Mouse (Mus musculus): ENCODE results near the gene Ptprm. TPM values are rescaled to one million over a fixed set of nuclear protein-coding genes. Genes with fewer than 3 reads are reported as not detected.

Ptprm gene
- polyA plus RNA-seq, 1 experiment: 4.6 TPM

DNA sequence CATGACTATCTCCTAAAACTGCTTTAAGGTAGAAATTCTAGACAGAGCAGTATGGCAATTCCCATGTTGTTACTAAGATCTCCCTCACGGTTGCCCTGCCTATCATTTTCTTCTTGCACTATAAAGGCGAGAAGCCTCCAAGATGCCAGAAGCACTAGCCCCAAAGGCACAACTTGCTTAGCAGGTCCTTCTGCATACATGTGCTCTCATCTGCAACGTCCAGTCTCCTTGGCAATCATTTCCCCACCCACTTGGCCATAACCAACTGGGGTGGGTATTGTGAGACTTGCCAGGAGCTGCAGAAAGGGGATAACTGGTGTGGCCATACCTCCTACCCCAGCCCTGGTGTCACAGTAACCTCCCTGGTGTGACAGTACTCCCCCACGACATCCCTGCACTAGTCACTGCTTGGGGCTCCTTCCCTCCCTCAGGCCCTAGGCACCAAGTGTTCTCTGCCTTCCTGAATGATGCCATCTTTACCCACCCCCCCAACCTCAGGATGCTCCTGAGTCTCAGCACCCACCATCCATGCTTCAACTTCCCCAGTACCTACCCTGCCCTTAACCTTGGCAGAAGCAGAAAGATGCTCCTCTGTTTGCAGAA lies 108.9 kb downstream of the Ptprm start:
- Histone ChIP-seq H3K27me3 (ENCODE audit: control insufficient read depth, insufficient read depth, low read length) (no peaks in the 10 kb centered on the region), H3K4me3 (ENCODE audit: control insufficient read depth, low read depth, low read length) (no peak overlapping the region), H3K4me1 (ENCODE audit: control insufficient read depth, insufficient read depth, low read length) (no peaks in the 10 kb centered on the region), H3K27ac (ENCODE audit: control insufficient read depth, insufficient read depth, low read depth, low read length) (no peak overlapping the region), H3K36me3 (ENCODE audit: control insufficient read depth, insufficient read depth, low read length) (no peaks in the 10 kb centered on the region)
- TF ChIP-seq POLR2A (IDR thresholded peaks at IDR 0.05; ENCODE audit: control insufficient read depth, low read depth, low read length) (no peak), CTCF (IDR thresholded peaks at IDR 0.05; ENCODE audit: control insufficient read depth, insufficient read depth, insufficient replicate concordance, low read depth, low read length) (no peak)

- Histone ChIP-seq H3K36me3 (ENCODE audit: control insufficient read depth, insufficient read depth, low read length) (no peaks in the 10 kb centered on the region), H3K4me3 (ENCODE audit: control insufficient read depth, low read depth, low read length) (no peak overlapping the region), H3K27ac (ENCODE audit: control insufficient read depth, insufficient read depth, low read depth, low read length) (no peak overlapping the region), H3K27me3 (ENCODE audit: control insufficient read depth, insufficient read depth, low read length) (no peaks in the 10 kb centered on the region), H3K4me1 (ENCODE audit: control insufficient read depth, insufficient read depth, low read length) (no peaks in the 10 kb centered on the region)
- TF ChIP-seq CTCF (IDR thresholded peaks at IDR 0.05; ENCODE audit: control insufficient read depth, insufficient read depth, insufficient replicate concordance, low read depth, low read length) (no peak), POLR2A (IDR thresholded peaks at IDR 0.05; ENCODE audit: control insufficient read depth, low read depth, low read length) (no peak)
Measured at GRCm38 (mm10) chr17:67242774-67243495, 111.3 kb downstream of the Ptprm start.

- TF ChIP-seq POLR2A (IDR thresholded peaks at IDR 0.05; ENCODE audit: control insufficient read depth, low read depth, low read length): no peak
- TF ChIP-seq CTCF (IDR thresholded peaks at IDR 0.05; ENCODE audit: control insufficient read depth, insufficient read depth, insufficient replicate concordance, low read depth, low read length): no peak
Measured at GRCm38 (mm10) chr17:67241951-67242773, 112.1 kb downstream of the Ptprm start.

GRCm38 (mm10) chr17:67238866-67239265 lies 115.4 kb downstream of the Ptprm start:
- TF ChIP-seq CTCF (IDR thresholded peaks at IDR 0.05; ENCODE audit: control insufficient read depth, insufficient read depth, insufficient replicate concordance, low read depth, low read length): no peak
- TF ChIP-seq POLR2A (IDR thresholded peaks at IDR 0.05; ENCODE audit: control insufficient read depth, low read depth, low read length): no peak
- Histone ChIP-seq H3K4me1 (ENCODE audit: control insufficient read depth, insufficient read depth, low read length) (no peaks in the 10 kb centered on the region), H3K27me3 (ENCODE audit: control insufficient read depth, insufficient read depth, low read length) (no peaks in the 10 kb centered on the region), H3K36me3 (ENCODE audit: control insufficient read depth, insufficient read depth, low read length) (no peaks in the 10 kb centered on the region), H3K27ac (ENCODE audit: control insufficient read depth, insufficient read depth, low read depth, low read length) (no peak overlapping the region), H3K4me3 (ENCODE audit: control insufficient read depth, low read depth, low read length) (no peak overlapping the region)

More at GRCm38 (mm10) chr17:67241951-67242773, 112.1 kb downstream of the Ptprm start:
- Histone ChIP-seq H3K27me3 (ENCODE audit: control insufficient read depth, insufficient read depth, low read length) (no peaks in the 10 kb centered on the region), H3K36me3 (ENCODE audit: control insufficient read depth, insufficient read depth, low read length) (no peaks in the 10 kb centered on the region), H3K27ac (ENCODE audit: control insufficient read depth, insufficient read depth, low read depth, low read length) (no peak overlapping the region), H3K4me3 (ENCODE audit: control insufficient read depth, low read depth, low read length) (no peak overlapping the region), H3K4me1 (ENCODE audit: control insufficient read depth, insufficient read depth, low read length) (no peaks in the 10 kb centered on the region)

DNA sequence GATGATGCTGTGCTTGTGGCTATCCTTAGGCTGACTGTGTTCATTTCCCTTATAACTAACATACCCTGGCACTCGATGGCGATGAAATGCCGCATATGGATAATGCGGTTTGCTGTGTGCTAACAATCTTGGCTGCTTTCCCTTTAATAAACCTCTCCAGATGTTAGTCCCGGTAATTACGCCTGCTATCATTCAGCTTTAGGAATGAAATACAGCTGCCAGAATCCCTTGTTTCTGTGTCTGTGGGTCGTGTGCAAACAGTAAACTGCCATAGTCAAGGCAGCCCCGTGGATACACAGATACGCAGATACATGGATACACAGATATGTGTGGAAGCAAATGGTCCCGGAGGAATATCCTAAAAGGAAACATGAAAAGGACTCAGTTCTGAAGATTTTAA lies 116.8 kb downstream of the Ptprm start:
- no peak overlapping the region for H3K4me3 ChIP-seq (ENCODE audit: control insufficient read depth, low read depth, low read length)
- no peaks in the 10 kb centered on the region for H3K4me1 ChIP-seq (ENCODE audit: control insufficient read depth, insufficient read depth, low read length)
- no peaks in the 10 kb centered on the region for H3K36me3 ChIP-seq (ENCODE audit: control insufficient read depth, insufficient read depth, low read length)
- no peaks in the 10 kb centered on the region for H3K27me3 ChIP-seq (ENCODE audit: control insufficient read depth, insufficient read depth, low read length)
- no peak overlapping the region for H3K27ac ChIP-seq (ENCODE audit: control insufficient read depth, insufficient read depth, low read depth, low read length)
- no peak for TF ChIP-seq CTCF (IDR thresholded peaks at IDR 0.05; ENCODE audit: control insufficient read depth, insufficient read depth, insufficient replicate concordance, low read depth, low read length)
- TF ChIP-seq POLR2A (IDR thresholded peaks at IDR 0.05; ENCODE audit: control insufficient read depth, low read depth, low read length): no peak

DNA sequence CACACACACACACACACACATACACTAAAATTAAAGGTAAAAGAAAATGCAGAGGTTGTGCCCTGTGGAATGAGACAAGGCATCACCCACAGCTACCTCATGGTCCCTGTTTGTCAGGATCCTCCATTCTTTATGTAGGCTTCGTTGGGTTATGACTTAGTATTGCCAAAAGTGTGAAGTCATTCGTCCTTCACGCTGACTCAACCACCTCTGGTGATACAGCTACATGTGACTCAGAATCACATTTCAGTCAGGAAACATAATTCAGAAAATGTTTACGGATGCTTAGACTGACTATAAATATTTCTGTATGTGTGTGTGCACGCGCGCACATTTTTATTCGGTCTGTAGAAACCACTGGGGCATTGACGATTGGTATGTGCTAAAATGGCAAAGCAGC lies 121.2 kb downstream of the Ptprm start:
- no peak for TF ChIP-seq POLR2A (IDR thresholded peaks at IDR 0.05; ENCODE audit: control insufficient read depth, low read depth, low read length)
- no peak for TF ChIP-seq CTCF (IDR thresholded peaks at IDR 0.05; ENCODE audit: control insufficient read depth, insufficient read depth, insufficient replicate concordance, low read depth, low read length)
- Histone ChIP-seq H3K27me3 (ENCODE audit: control insufficient read depth, insufficient read depth, low read length) (no peaks in the 10 kb centered on the region), H3K27ac (ENCODE audit: control insufficient read depth, insufficient read depth, low read depth, low read length) (no peak overlapping the region), H3K4me3 (ENCODE audit: control insufficient read depth, low read depth, low read length) (no peak overlapping the region), H3K36me3 (ENCODE audit: control insufficient read depth, insufficient read depth, low read length) (no peaks in the 10 kb centered on the region), H3K4me1 (ENCODE audit: control insufficient read depth, insufficient read depth, low read length) (no peaks in the 10 kb centered on the region)

DNA sequence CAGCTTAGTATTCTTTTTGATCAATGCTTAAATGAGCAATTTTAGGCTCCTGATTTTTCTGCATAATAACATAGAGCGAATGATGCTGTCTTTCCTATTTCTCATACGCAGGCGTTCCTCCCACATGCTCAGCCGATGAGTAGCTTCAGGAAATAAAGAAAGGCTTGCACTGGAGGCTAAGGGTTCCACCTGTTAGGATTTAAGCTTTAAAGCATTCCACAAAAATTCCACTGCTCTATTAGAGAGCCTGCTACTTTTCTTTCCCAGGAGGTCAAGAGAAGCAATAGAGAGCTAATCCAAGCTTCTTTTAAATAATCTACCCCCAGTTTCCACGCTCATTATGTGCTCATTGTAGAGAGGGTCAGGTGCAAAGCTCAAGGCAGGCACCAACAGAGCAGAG lies 127.3 kb downstream of the Ptprm start:
- no peaks in the 10 kb centered on the region for H3K36me3 ChIP-seq (ENCODE audit: control insufficient read depth, insufficient read depth, low read length)
- no peak for TF ChIP-seq POLR2A (IDR thresholded peaks at IDR 0.05; ENCODE audit: control insufficient read depth, low read depth, low read length)
- no peak for TF ChIP-seq CTCF (IDR thresholded peaks at IDR 0.05; ENCODE audit: control insufficient read depth, insufficient read depth, insufficient replicate concordance, low read depth, low read length)
- H3K27me3 ChIP-seq (ENCODE audit: control insufficient read depth, insufficient read depth, low read length): no peaks in the 10 kb centered on the region
- H3K4me1 ChIP-seq (ENCODE audit: control insufficient read depth, insufficient read depth, low read length): no peaks in the 10 kb centered on the region
- no peak overlapping the region for H3K27ac ChIP-seq (ENCODE audit: control insufficient read depth, insufficient read depth, low read depth, low read length)
- no peak overlapping the region for H3K4me3 ChIP-seq (ENCODE audit: control insufficient read depth, low read depth, low read length)
